Mouse (Mus musculus): ENCODE data around the gene Gsta4. TPM values are rescaled to one million over a fixed set of nuclear protein-coding genes. Genes with fewer than 3 reads are reported as not detected.

Gsta4 gene
- polyA plus RNA-seq (2017; shearing (Covaris generic)) = 1.8 TPM

GRCm38 (mm10) chr9:78182474-78182873 is at the start of gene Gsta4:
Gsta4 (plus strand) TSS chr9:78182774.

GRCm38 (mm10) chr9:78230461-78230860 is 47.9 kb downstream of the Gsta4 start, which contains the start of gene Gsta1:
Gsta1 (plus strand) TSS chr9:78230656.

GRCm38 (mm10) chr9:78256914-78257313 is 74.3 kb downstream of the Gsta4 start, which contains the start of gene Gm3776:
Gm3776 (plus strand) TSS chr9:78257129.

Other genes starting within 250 kb of the Gsta4 start
- not detected for gene Gcm1, start 130.8 kb upstream of the Gsta4 start, polyA plus RNA-seq (2017; shearing (Covaris generic))
- 57.9 TPM for gene Fbxo9, start 73.7 kb upstream of the Gsta4 start, polyA plus RNA-seq (2017; shearing (Covaris generic))
- gene Ick, start 73.6 kb upstream of the Gsta4 start, polyA plus RNA-seq (2017; shearing (Covaris generic)) = 6.4 TPM
- gene Gsta1, start 47.9 kb downstream of the Gsta4 start, polyA plus RNA-seq (2017; shearing (Covaris generic)) = not detected
- not detected for gene Gm3776, start 74.4 kb downstream of the Gsta4 start, polyA plus RNA-seq (2017; shearing (Covaris generic))
- gene Gm10639, start 107.1 kb downstream of the Gsta4 start, polyA plus RNA-seq (2017; shearing (Covaris generic)) = not detected
- gene Omt2a, start 132.0 kb downstream of the Gsta4 start, polyA plus RNA-seq (2017; shearing (Covaris generic)) = not detected
- gene Omt2b, start 144.8 kb downstream of the Gsta4 start, polyA plus RNA-seq (2017; shearing (Covaris generic)) = not detected
- not detected for gene Gsta2, start 173.0 kb downstream of the Gsta4 start, polyA plus RNA-seq (2017; shearing (Covaris generic))
- not detected for gene Dppa5a, start 185.4 kb downstream of the Gsta4 start, polyA plus RNA-seq (2017; shearing (Covaris generic))
- 0.22 TPM for gene Ooep, start 196.0 kb downstream of the Gsta4 start, polyA plus RNA-seq (2017; shearing (Covaris generic))
- gene Ddx43, start 213.0 kb downstream of the Gsta4 start, polyA plus RNA-seq (2017; shearing (Covaris generic)) = 4.8 TPM

All from effector memory CD4-positive, alpha-beta T cell, adult 5 months (primary cell).